Mouse (Mus musculus): ENCODE results near the gene Zfp618.

The Zfp618 gene

DNA sequence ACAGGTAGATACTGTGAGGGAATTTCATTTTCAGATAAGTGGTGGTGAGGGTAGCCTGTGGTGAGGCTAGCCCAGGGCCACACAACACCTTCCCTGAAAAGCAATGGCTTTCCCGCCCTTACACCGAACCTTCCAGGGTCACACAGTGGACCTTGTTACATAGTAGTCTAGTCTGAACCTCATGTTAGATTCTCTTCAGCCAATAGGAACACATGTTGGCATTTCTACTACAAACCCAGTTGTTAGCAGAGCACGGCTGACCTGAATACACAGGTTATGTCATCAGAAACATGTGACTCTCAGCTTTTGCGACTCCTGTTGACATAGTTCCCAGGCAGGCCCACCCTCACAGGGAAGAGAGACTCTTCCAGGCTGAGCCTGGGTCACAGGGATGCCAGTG lies 33.9 kb downstream of the Zfp618 start:
- no peak for DNase-seq (ENCODE audit: low spot score)

DNA sequence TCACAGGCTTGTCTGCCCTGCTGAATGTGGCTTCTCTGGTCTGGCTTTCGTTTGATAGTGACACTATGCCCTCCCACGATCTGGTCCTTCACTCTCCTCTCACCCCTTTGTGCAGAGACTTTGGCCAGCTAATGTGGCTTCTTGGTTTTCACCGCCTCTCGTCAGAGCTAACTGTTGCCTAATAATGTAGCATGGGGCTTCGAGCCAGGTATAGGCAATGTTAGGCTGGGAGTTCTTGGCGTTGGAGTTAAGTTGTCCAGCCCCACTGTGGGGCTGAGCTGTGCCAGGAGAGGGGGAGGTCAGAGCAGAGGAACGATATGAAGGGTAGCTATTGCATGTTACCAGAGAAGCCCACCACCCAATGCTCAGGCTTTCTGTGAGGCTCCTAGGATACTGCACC lies 34.5 kb downstream of the Zfp618 start:
- no peak for DNase-seq (ENCODE audit: low spot score)

- DNase-seq (ENCODE audit: low spot score): no peak
Observed at GRCm38 (mm10) chr4:63000316-63001055, 35.1 kb downstream of the Zfp618 start.

GRCm38 (mm10) chr4:63002386-63002785 lies 37.0 kb downstream of the Zfp618 start:
- DNase-seq (ENCODE audit: low spot score): no peak

DNA sequence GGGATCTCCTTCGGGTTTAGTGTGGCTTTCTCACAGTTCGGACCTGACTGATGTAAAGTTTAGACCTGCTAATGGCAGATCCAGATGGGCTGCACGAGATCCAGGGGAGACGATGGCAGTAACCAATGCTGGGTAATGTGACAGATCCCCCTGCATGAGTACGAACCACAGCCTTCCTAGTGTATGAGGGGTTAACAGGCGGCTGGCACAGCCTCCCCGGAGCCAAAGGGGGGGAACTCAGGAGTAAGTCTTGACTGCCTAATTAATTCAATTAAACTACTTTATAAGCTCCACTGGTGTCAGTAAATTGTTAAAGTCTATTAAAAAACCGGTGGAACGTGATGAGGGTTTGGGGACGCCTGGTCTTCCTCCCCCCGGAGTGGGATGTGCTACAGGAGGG lies 39.1 kb downstream of the Zfp618 start:
- DNase-seq (ENCODE audit: low spot score): no peak

GRCm38 (mm10) chr4:63005446-63006185 lies 40.2 kb downstream of the Zfp618 start:
- no peak for DNase-seq (ENCODE audit: low spot score)

DNA sequence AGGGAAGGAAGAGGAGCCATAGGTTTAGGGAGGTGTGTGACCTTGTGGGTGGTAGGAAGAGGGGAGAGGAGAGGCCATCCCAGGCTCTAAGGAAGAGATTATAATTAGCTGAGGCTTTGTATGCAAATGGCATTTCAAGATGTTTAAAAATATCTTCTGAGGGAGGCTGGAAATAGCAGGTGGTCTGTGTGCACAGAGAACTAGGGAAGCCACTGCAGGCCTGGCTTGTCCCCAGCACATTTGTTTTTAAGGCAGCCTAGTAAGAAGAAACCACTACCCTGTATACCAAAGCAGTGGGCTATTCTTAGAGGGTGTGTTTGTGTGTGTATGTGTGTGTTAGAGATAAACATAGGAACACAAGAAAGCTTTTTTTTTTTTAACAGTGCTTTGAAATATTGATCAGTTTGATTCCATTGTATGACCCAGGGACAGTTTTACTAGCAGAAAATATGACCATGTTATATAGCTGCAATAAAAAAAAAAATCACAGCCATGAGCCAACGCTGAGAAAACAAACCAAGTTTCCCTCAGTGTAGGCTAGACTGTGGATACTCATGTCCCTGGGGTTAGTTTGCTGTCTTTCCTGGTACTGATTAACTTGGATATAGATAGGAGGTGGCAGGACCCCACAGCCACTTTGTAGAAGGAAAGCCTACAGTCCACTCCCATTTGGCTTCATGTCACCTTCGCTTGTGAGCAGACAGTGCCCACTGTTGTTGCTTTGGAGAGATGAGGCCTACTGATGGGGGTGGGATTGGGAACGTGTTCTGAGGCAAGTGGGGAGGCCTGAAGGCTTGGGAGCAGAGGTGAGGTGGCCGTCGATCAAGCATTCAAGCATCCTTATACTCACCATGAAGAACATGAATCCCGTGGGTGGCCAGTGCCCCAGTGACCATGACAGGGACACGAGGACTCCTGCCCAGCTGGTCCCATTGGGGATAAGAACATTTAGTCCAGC lies 41.1 kb downstream of the Zfp618 start:
- no peak for DNase-seq (ENCODE audit: low spot score)

GRCm38 (mm10) chr4:63008206-63008605 lies 42.8 kb downstream of the Zfp618 start:
- DNase-seq (ENCODE audit: low spot score): no peak

DNA sequence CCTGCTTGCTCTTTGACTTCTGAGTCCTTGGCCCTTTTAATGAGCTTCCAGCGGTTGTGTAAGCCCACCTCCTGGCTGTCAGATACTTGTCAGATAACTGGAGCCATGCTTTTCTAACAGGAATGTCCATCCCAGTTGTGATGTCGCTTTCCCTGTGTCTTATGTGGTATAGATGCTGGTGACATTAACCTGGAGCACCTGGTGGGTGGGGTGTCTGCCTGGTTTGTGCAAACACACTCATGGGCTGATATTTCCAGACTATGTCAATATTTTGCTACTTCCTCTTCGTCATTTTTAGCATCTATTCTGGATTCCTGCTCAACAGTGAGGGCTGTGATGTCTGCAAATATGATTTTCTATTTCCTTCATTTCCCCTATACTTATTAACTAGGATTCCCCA lies 43.4 kb downstream of the Zfp618 start:
- no peak for DNase-seq (ENCODE audit: low spot score)

DNA sequence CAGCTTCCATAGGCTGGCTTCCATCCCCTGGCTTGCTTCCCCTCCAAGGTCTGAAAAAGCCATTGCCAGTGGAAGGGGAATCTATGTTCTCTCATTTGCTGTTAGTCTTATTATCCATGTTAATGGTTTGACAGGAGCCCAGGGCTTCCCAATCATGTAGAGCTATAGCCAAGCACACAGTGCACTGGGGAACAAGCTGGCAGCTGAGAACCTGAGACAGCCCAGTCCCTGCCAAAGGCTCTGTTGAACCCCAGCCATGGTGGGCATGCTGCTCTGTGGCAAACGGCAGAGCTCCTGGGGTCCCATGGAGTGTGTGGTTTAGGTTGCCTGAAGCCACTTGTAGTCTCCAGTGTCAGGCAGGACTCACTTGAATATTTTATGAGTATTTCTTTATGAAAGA lies 44.4 kb downstream of the Zfp618 start:
- no peak for DNase-seq (ENCODE audit: low spot score)

- DNase-seq (ENCODE audit: low spot score): no peak
Observed at GRCm38 (mm10) chr4:63010226-63010625, 44.9 kb downstream of the Zfp618 start.

DNA sequence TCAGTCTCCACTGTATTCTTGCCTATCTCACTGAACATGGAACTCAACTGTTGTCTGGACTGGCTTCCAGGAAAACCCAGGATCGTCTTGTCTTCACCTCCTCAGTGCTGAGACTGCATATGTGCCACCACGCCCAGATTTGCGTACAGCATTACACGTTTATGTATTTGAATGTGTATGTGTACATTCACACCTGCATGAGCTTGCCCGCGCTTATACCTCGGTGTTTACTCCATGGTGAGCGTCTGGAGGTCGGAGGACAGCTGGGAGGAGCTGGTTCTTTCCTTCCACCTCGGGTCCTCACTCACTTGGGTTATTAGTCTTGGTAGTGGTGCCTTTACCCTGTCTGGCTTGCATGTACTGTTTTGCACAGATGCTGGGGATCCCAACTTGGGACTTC lies 53.2 kb downstream of the Zfp618 start:
- DNase-seq (ENCODE audit: low spot score): no peak

DNA sequence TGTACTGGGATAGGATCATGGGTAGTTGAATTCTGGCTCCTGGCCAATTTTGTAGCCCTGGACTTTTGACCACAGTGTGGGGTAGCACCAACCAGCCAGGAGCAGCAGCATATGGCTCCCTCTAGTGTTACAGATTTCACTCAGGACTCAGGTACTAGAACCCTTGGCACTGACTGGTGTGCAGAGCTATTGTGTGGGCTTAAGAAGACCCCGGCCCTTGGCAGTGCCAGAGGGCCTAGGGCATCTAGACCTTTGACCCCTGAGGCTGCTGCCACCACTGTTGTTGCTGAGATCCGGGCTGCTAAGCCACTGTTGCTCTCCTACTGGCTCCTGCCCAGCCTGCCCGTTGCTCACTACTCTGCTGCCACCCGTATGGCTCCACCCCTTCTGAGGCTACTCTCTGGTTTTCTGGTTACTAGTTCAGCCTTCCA lies 54.1 kb downstream of the Zfp618 start:
- DNase-seq (ENCODE audit: low spot score): no peak

GRCm38 (mm10) chr4:63021034-63021700 lies 55.8 kb downstream of the Zfp618 start:
- no peak for DNase-seq (ENCODE audit: low spot score)

DNA sequence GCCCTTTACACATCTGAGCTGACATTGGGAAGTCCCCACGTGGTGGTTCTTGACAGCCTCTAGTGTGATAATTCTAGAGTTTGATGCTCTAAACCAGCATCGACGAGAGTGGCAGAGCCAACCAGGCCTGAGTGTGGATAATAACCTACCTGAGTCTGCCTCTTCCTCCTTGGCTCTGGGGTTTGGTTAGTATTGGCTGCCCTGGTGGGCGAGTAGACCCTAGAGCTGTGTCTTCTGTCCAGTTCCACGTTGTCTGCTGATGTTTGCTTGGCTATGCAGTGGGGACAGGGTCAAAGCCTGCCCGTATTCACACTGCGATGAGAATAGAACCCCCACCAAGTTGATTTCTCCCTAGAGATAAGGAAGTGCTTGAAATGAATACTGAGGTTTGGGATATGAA lies 58.1 kb downstream of the Zfp618 start:
- no peak for DNase-seq (ENCODE audit: low spot score)

- DNase-seq (ENCODE audit: low spot score): no peak
Observed at GRCm38 (mm10) chr4:63024098-63024497, 58.7 kb downstream of the Zfp618 start.

DNA sequence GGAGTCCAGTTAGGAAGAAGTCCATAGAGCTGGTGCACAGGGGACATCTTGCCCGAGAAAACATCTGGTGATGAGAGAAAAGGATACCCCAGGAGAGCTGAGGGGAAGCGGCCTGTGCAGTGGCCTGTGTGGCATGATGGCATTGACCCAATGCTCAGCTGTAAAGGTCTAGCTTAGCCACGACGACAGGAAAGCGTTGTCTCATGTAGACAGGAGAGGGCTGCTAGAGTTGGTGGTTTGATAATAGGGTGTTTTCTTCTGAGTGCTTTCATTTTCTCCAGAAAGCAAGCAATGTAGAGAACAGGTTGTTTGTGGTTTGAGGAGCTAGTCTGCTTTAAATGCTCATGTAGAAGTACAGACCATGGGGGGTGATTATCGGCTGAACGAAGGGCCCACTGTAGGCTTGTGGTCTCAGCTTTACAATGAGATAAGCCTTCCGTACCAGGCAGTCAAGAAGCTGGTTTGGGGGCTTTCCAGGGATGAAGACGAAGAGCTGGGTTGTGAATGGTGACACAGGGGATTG lies 59.4 kb downstream of the Zfp618 start:
- DNase-seq (ENCODE audit: low spot score): no peak

- DNase-seq (ENCODE audit: low spot score): no peak
Observed at GRCm38 (mm10) chr4:63025306-63025705, 59.9 kb downstream of the Zfp618 start.

GRCm38 (mm10) chr4:63026286-63026685 lies 60.9 kb downstream of the Zfp618 start:
- DNase-seq (ENCODE audit: low spot score): no peak

DNA sequence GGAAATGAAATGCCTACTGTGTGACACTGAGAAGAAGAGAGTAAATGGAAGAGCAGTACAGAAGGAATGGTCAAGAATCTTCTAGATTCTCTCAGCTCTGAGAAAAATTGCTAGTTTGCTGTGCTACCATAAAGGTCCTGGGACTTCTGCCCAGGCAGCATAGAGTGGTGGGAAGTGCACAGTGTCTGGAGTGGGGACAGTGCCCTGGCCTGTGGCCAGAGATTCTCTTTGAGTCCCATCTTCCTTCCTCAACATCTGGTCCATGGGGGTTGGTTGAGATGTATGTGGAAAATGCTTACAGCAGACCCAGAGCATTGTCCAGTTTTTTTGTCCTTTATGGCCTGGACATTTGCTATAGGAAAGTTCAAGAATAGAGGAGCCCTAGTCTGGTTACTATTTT lies 62.1 kb downstream of the Zfp618 start:
- no peak for DNase-seq (ENCODE audit: low spot score)

- DNase-seq (ENCODE audit: low spot score): no peak
Observed at GRCm38 (mm10) chr4:63030157-63030556, 64.8 kb downstream of the Zfp618 start.

- no peak for DNase-seq (ENCODE audit: low spot score)
Observed at GRCm38 (mm10) chr4:63031240-63031639, 65.9 kb downstream of the Zfp618 start.

Data from embryo, embryonic 10.5 days (tissue).